Mouse (Mus musculus): ENCODE measurements around the gene Cux2. TPM values are rescaled to one million over a fixed set of nuclear protein-coding genes. Genes with fewer than 3 reads are reported as not detected.

The Cux2 gene
- total and polyA plus RNA-seq, 3 experiments = 1.4 to 3.5 TPM; not detected in 1

DNA sequence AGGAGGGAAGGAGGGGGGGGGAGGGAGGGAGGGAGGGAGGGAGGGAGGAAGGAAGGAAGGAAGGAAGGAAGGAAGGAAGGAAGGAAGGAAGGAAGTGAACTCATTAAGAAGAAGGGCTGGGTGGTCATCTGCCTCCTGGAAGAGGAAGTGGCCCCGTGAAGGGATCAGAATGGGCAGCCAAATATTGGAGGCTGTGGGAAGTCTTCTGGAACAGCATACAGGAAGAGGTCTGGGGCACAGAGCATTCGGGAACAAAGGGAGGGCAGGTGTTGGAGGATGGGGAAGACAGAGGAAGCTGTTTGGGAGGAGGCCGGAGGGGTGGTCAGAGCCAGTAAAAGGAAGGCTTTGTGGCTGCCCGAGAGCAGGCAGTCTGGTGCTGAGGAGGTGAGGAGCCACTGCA lies 204.5 kb downstream of the Cux2 start:
- TF ChIP-seq SIN3A (IDR thresholded peaks at IDR 0.05; ENCODE audit: low read length) (no peak), CHD2 (IDR thresholded peaks at IDR 0.05; ENCODE audit: low read length) (no peak), ZMIZ1 (IDR thresholded peaks at IDR 0.05; ENCODE audit: low read depth, low read length) (no peak), GATA1 (IDR thresholded peaks at IDR 0.05; ENCODE audit: low read depth, low read length) (no peak), KAT2A (conservative IDR thresholded peaks at IDR 0.05; ENCODE audit: low read depth, low read length) (no peak), MXI1 (IDR thresholded peaks at IDR 0.05; ENCODE audit: low read depth, low read length) (no peak), RCOR1 (IDR thresholded peaks at IDR 0.05; ENCODE audit: low read depth, low read length) (no peak), MAX (IDR thresholded peaks at IDR 0.05; ENCODE audit: low read length) (no peak), ZNF384 (IDR thresholded peaks at IDR 0.05; ENCODE audit: low read depth, low read length) (no peak), ZKSCAN1 (IDR thresholded peaks at IDR 0.05; ENCODE audit: low read depth, low read length) (no peak), NRF1 (IDR thresholded peaks at IDR 0.05; ENCODE audit: insufficient read depth, low read depth, low read length, poor library complexity, severe bottlenecking) (no peak), TBP (IDR thresholded peaks at IDR 0.05; ENCODE audit: low read depth, low read length) (no peak), USF2 (IDR thresholded peaks at IDR 0.05; ENCODE audit: borderline replicate concordance in 1 of 2, insufficient read depth in 1 of 2, low read depth in 1 of 2, low read length in 2 of 2) (no peak), EP300 (IDR thresholded peaks at IDR 0.05; ENCODE audit: low read depth in 1 of 2, low read length in 2 of 2) (no peak)
- Histone ChIP-seq H3K27ac (ENCODE audit: control insufficient read depth, low read depth, low read length) (no peak overlapping the region), H3K4me3 (ENCODE audit: control insufficient read depth in 1 of 2, insufficient read depth in 1 of 2, low read depth in 2 of 2, low read length in 2 of 2) (no peak overlapping the region), H3K36me3 (ENCODE audit: control insufficient read depth in 1 of 2, insufficient read depth in 2 of 2, low read length in 2 of 2) (peaks cover 0 to 4% of the 10 kb centered on the region in 2 experiments; a peak in 1 of 4 replicates), H3K9ac (ENCODE audit: control insufficient read depth, low read depth, low read length, poor library complexity, severe bottlenecking) (no peak overlapping the region), H3K79me2 (ENCODE audit: control insufficient read depth, insufficient read depth, low read length, poor library complexity) (peaks cover 3% of the 10 kb centered on the region; the same call in 1 of the 2 replicates), H3K4me1 (ENCODE audit: control insufficient read depth in 1 of 2, insufficient read depth in 2 of 2, low read length in 2 of 2) (peaks cover 0 to 15% of the 10 kb centered on the region in 2 experiments; a peak in 2 of 4 replicates), H3K9me3 (replicated peaks; ENCODE audit: insufficient read depth, low read length) (no peaks in the 10 kb centered on the region), H3K27me3 (ENCODE audit: control insufficient read depth in 1 of 2, insufficient read depth in 2 of 2, low read length in 2 of 2) (no peaks in the 10 kb centered on the region)
- DNase-seq (ENCODE audit: low read depth, low spot score) = no peak

- peak overlapping the region; percentile 61 for H3K9ac ChIP-seq (ENCODE audit: control insufficient read depth, low read depth, low read length, poor library complexity, severe bottlenecking)
- H3K27ac ChIP-seq (ENCODE audit: control insufficient read depth, low read depth, low read length) = no peak overlapping the region
- H3K9me3 ChIP-seq (replicated peaks; ENCODE audit: insufficient read depth, low read length) = no peaks in the 10 kb centered on the region
- H3K36me3 ChIP-seq (ENCODE audit: control insufficient read depth in 1 of 2, insufficient read depth in 2 of 2, low read length in 2 of 2) = peaks cover 0 to 3% of the 10 kb centered on the region in 2 experiments; a peak in 1 of 4 replicates
- peak; percentile 87 for DNase-seq (ENCODE audit: low read depth, low spot score)
- H3K27me3 ChIP-seq (ENCODE audit: control insufficient read depth in 1 of 2, insufficient read depth in 2 of 2, low read length in 2 of 2) = no peaks in the 10 kb centered on the region
- peak overlapping the region; percentile 63 to 83 for H3K4me3 ChIP-seq (ENCODE audit: control insufficient read depth in 1 of 2, insufficient read depth in 1 of 2, low read depth in 2 of 2, low read length in 2 of 2)
- peaks cover 0 to 19% of the 10 kb centered on the region in 2 experiments; a peak in 2 of 4 replicates for H3K4me1 ChIP-seq (ENCODE audit: control insufficient read depth in 1 of 2, insufficient read depth in 2 of 2, low read length in 2 of 2)
- H3K79me2 ChIP-seq (ENCODE audit: control insufficient read depth, insufficient read depth, low read length, poor library complexity) = no peaks in the 10 kb centered on the region; the same call in 1 of the 2 replicates
- TF ChIP-seq POLR2A (IDR thresholded peaks at IDR 0.05; ENCODE audit: control insufficient read depth in 1 of 2, insufficient read depth in 1 of 2, low read depth in 1 of 2, low read length in 2 of 2, poor library complexity in 1 of 2) = no peak
- peak; percentile 71; the same call in 1 of the 2 replicates for TF ChIP-seq MXI1 (IDR thresholded peaks at IDR 0.05; ENCODE audit: low read depth, low read length)
- no peak for TF ChIP-seq POLR2AphosphoS2 (IDR thresholded peaks at IDR 0.05; ENCODE audit: low read length)
- no peak for TF ChIP-seq HCFC1 (IDR thresholded peaks at IDR 0.05; ENCODE audit: low read depth, low read length)
- no peak for TF ChIP-seq USF2 (IDR thresholded peaks at IDR 0.05; ENCODE audit: borderline replicate concordance in 1 of 2, insufficient read depth in 1 of 2, low read depth in 1 of 2, low read length in 2 of 2)
- TF ChIP-seq CHD2 (IDR thresholded peaks at IDR 0.05; ENCODE audit: low read length) = no peak
- TF ChIP-seq MAFK (IDR thresholded peaks at IDR 0.05; ENCODE audit: borderline replicate concordance, low read depth, low read length) = no peak
- TF ChIP-seq ZC3H11A (IDR thresholded peaks at IDR 0.05; ENCODE audit: low read depth, low read length) = no peak
- no peak for TF ChIP-seq RAD21 (IDR thresholded peaks at IDR 0.05; ENCODE audit: low read depth, low read length)
- TF ChIP-seq MAX (IDR thresholded peaks at IDR 0.05; ENCODE audit: low read length) = peak; percentile 70; the same call in 1 of the 2 replicates
- no peak for TF ChIP-seq JUND (IDR thresholded peaks at IDR 0.05; ENCODE audit: low read depth, low read length)
- no peak for TF ChIP-seq ETS1 (IDR thresholded peaks at IDR 0.05; ENCODE audit: low read depth, low read length)
- no peak for TF ChIP-seq ZKSCAN1 (IDR thresholded peaks at IDR 0.05; ENCODE audit: low read depth, low read length)
- TF ChIP-seq MYB (IDR thresholded peaks at IDR 0.05; ENCODE audit: low read depth, low read length) = no peak
- TF ChIP-seq RCOR1 (IDR thresholded peaks at IDR 0.05; ENCODE audit: low read depth, low read length) = no peak
- no peak for TF ChIP-seq NRF1 (IDR thresholded peaks at IDR 0.05; ENCODE audit: insufficient read depth, low read depth, low read length, poor library complexity, severe bottlenecking)
- TF ChIP-seq POLR2AphosphoS5 (IDR thresholded peaks at IDR 0.05; ENCODE audit: borderline replicate concordance, low read depth, low read length) = no peak
- 0 out of 2 replicates have a peak, but pooled peaks have one; percentile 53 for TF ChIP-seq MYC (IDR thresholded peaks at IDR 0.05; ENCODE audit: low read depth, low read length)
- TF ChIP-seq SIN3A (IDR thresholded peaks at IDR 0.05; ENCODE audit: low read length) = peak; percentile 42; the same call in 1 of the 2 replicates
- TF ChIP-seq ZNF384 (IDR thresholded peaks at IDR 0.05; ENCODE audit: low read depth, low read length) = no peak
- no peak for TF ChIP-seq MAZ (IDR thresholded peaks at IDR 0.05; ENCODE audit: low read depth, low read length)
- TF ChIP-seq ZMIZ1 (IDR thresholded peaks at IDR 0.05; ENCODE audit: low read depth, low read length) = no peak
- no peak for TF ChIP-seq UBTF (IDR thresholded peaks at IDR 0.05; ENCODE audit: borderline replicate concordance, insufficient read depth, low read depth, low read length)
Measured at GRCm38 (mm10) chr5:121843138-121843905, 206.6 kb downstream of the Cux2 start.
